Mouse (Mus musculus): Measurements from ENCODE around the gene Fras1.

Fras1 gene

DNA sequence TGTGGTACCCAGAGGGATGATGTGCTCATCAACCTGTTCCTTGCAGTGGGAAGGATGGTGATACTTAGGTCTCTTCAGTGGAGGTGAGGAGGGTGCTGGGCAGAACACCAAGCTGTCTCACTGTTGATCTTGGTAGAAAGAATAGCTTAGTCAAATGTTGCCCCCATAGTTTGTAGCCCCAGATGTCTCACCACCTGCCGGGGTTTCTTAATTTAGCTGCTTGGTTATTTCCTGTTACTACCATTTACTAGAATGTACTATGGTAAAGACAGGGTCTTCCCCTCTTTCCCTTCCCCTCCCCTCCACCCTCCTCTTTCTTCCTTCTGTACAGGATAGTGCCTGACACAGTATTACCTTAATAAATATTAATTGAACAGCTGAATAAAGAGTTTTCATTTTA, 118.7 kb downstream of the Fras1 start:
- no peak for DNase-seq

DNA sequence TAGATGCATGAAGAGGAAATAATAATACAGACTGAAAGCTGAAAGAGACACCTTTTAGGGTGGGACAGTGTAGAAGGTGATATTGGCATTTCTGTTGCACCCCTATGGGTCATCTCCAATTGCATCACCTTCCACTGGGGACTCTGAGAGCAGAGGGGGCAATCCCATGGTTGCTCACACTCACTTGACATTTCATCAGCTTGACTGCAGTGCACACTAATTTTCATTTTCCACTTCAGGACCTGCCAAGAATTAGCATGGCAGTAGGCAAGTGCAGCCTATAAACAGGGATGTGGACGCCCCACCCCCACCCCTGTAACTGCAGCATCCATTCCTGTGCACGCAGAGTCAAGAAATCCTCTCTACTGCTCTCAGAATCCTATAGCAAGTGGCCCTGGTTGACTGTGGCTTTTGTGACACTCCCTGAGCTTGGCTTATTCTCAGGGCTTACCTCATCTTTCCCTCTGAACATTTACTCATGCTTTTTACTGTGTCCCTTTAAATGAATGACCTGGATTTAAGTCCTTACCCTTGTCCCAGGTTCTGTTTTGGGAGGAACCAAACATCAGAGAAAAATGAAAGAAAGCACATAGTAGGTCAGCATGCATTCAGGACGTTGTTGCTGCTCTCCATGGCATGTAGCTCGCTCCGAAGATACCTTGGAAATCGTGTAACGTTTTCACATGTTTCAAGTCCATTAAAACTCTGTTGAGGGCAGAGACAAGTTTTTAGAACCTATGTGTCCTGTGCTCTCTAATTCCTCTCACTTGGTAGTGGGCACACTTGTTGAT, 120.9 kb downstream of the Fras1 start:
- DNase-seq = no peak

DNA sequence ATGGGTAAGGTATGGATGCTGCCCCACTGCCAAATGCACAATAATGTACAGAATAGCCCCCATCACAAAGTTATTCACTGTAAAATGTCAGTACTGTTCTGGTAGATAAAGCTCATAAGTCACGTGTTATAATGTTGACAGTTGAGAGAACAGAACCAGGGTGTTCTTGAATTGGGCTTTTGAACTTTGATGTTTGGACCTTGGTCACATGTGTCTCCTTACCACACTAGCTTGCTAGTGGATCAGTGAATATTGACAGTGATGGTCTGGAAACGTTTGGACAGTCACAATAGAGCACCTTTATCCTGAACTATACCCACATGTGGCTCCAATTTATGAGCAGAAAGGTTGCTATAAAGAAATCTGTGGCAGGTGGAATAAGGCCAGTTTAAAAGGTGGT, 124.3 kb downstream of the Fras1 start:
- DNase-seq = no peak

DNA sequence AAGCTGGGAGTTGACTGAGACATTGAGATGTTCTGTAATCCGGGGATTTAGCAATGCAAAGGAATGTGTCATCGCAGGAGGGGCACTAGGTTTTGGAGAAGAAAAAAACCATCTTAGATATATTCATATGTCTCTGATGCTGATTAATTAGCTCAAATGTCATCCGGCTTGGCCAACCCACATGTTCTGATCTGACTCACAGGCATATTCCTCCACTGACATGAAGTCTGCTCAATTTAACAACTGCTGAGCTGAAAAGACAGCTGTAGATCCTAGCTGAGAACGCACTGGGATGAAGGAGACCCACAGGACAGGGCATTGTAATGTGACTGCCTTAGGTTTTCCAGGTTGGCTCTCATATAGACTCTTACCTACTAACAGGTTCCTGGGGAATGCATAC, 128.0 kb downstream of the Fras1 start:
- no peak for DNase-seq

DNA sequence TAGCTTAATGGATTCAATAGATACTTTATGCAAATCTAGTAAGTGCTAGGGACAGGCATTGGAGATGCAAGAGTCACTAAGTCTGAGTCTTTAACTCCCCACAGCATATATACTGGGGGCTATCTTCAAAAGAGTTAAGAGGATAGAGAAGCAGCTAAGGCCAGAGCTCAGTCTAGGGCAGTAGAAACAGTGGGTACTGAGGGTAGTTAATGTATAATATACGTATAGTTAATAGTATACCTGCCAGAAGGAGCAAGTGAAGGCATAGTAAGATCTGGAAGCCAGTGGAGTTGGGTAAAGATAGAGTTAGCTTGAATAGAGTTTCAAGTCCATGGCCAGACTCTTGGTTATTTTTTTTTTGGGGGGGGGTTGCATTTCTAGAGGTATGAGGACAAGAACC, 128.6 kb downstream of the Fras1 start:
- no peak for DNase-seq

DNA sequence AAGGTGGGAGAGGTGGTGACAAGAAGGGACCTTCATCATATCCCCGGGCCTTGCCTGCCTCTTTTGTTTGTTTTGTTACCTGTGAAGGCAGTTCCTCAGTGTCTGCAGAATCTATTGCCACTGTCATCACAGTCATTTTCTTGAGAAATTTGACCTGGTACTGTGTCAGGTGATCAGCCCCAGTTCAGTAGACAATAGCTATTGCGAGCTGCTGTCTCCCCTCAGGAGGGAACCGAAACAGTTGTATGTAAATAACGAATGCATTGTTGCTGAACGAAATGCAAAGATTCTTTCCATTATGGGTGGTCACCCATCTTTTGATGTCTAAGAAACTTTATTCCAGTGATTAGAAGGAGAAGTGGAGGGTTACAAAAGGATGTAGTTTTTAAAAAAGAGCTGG, 137.2 kb downstream of the Fras1 start:
- DNase-seq = no peak

DNA sequence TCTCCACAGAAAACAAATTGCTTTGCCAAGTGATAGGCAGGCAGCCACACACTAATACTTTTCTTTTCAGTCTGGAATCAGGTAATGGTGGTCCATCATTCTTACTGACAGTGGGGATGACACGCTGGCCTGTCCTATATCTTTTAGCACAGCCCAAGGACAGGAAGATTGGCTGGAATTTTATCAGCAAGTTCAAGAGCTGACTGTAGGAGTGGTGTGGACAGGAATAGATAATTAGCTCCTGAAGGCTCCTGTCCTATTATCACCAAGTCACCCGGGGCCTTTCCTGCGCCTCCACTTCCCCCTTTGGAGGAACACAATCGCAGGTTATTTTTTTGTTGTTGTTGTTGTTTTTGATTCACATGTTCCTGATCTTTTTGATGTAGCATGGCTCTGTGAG, 139.6 kb downstream of the Fras1 start:
- DNase-seq = no peak

DNA sequence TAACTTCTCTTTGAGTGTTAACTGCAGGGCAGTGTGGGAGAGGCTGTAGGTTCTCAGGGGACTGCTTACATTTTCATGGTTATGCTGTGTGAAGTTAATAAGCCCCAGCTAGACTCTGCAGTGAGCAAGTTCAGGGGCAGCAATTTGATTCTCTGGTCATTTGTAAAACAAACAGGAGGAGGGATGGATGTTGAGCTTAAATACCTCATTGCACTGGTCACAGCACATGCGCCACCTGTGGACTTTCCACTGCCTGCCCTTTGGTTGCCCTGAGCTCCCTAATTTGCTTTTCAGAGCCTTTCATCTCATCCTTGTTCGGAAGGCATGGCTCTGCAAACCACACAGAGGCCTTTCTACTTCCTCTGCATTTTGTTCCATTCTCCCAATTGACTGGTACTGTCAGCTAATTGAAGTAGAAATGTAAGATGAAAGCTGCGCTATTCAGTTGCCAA, 142.1 kb downstream of the Fras1 start:
- DNase-seq = no peak

DNA sequence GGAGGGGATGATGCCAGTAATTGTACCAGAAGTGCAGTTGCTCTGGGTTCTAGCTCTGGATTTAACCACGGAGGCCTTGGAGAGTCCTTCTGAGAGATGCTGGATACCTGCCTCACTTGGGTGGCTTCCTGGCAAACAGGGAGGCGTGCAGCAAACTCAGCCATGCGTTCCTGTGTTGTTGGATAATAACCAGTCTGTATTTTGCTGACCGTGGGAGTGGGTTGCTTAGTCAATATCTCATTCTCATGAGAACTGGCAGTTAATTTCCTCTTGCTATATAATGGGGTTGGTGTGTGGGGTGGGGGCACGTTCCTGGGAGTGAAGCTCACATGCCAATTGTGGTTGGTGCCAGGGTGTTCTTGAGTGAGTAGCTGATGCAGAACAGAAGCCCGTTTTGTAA, 142.6 kb downstream of the Fras1 start:
- DNase-seq = no peak

DNA sequence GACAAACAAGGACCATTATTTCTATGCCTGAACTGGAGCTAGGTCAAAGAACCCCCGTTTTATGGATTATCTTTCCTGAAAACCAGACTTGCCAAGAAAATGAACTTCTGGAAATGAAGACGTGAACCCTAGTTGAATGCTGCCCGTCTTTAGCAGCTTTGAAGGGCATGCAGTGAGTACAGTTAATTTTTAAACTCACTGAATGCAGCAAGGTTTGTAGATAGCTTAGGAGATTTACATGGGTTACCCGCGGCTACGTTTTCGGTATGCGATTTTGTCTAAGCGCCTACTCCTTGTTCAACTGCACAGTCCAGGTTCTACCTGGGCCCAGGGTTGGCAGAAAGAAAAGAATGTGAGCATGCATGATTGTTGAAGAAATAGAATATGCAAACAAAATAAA, 147.8 kb downstream of the Fras1 start:
- DNase-seq = no peak

DNA sequence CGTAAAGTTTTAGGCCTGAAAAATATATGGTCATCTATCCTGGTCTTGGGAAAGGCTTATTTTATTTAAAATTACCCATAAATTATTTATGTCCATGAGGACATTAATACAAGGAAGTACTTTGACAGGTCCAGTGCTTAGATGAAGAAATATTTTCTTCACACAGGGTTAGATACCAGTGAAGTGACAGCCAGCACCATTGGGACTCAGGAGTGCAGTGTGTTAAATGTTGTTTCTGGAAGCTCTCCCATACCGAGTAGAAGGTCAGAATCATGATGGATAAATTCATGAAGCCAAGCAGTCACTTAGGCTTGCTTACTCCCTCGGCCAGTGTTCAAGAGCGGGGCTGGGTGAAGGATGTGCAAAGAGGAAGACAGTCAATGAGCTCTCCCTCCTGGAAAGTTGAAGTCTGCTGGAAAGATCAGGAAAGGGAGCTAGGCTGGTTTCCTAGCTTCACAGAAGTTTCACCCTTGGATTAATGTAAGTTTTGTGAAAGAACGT, 149.2 kb downstream of the Fras1 start:
- no peak for DNase-seq

DNA sequence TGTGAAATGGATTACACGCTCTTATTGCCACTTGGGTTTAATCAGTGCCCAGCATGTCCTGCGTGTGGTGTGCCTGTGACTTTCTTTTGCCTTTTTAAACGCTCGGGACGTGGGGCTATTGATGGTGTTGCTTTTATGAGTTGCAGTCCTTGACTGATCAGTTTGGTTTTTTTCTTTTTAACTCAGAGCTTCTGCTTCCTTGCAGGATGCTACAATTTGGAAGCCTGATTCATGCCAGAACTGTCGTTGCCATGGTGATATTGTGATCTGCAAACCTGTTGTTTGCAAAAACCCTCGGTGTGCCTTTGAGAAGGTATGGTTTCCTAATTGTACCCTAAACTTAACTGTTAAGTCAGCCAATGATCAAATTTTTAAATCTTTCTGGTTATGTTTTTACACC, 154.5 kb downstream of the Fras1 start:
- DNase-seq = no peak

DNA sequence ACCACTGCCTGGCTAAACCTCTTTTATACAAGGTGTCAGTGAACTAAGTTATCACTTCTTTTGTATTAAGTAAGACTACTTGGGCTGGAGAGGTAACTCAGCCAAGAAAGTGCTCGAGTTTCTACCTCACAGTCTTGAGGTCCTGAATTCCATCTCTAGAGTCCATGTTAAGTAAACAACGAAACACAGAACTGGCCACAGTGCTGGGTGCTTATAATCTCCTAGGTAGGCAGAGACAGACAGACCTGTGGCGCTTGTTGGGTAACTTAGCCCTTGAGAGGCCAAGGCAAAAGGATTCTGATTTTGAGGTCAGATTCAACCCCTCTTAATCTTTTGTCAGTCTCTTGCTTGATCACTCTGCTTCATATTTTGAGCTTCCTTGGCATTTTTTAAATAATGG, 156.8 kb downstream of the Fras1 start:
- DNase-seq = no peak

DNA sequence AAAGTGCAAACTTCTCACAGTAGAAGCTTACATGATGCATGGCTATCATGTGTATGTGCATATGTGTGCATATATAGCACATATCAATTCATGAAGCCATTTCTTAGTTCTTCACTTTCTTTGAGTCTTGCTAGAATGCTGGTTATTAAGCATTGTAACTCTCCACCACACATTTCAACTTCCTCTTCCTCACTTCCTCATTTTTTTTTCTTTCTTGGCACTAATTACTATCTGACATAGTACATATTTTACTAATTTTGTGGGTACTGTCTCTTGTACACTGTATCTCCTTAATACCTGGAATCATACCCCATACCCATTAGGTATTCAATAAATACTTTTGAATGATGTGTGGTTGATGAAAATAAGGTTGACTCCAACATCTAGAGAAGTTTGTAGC, 158.2 kb downstream of the Fras1 start:
- no peak for DNase-seq

DNA sequence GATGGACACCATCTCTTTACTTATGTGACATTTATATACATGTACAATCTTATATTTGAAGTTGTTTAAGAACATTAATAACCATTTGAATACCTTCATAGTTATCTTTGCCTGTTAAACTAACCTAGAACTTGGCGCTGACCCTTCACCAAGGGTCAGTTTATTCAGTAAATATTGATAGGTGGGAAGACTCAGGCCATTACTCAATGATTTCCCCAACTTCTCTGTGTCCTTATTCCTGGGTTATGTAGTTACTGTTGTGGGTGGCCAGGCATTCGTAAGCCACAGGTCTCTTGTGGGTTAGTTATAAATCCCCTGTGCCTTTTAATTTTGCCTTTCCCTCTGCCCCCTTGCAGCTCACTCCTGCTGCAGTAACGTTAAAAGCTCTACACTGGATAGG, 162.8 kb downstream of the Fras1 start:
- no peak for DNase-seq

DNA sequence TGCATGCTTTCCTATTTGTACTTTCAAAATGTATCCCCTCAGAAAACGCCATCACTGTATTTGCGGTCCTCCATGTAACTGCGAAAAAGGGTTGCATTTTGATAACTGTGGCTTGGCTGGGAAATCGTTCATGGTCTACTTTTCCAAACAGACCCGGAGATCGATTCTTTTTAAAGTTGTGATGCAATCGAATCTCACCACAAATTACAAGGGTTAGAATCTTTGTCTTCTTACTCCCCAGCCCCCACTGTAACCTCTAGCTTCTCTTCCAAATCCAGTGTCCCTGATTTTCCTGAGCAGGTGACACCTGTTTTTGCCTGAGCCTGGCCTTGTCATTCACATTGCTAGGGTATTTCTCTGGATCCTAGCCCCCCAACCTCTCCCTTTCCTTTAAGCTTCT, 163.2 kb downstream of the Fras1 start:
- no peak for DNase-seq

DNA sequence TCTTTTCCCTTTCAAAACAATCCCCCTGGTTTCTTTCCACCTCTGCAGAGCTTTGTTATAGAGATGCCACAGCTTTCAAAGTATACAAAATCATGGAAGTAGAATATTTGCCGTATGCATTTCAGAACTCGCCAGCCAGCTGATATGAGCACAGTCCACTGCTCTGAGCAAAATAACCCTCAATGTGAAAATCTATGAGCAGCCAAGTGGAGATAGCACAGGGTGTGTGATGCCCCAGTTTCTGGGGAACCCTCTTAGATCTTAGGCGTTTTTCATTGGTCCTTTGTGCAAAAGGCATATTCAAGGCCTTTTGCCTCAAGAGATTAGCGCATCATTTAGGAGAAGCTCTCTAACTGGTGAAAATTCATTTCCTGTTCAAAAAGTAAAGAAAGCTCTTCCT, 170.4 kb downstream of the Fras1 start:
- DNase-seq = no peak

DNA sequence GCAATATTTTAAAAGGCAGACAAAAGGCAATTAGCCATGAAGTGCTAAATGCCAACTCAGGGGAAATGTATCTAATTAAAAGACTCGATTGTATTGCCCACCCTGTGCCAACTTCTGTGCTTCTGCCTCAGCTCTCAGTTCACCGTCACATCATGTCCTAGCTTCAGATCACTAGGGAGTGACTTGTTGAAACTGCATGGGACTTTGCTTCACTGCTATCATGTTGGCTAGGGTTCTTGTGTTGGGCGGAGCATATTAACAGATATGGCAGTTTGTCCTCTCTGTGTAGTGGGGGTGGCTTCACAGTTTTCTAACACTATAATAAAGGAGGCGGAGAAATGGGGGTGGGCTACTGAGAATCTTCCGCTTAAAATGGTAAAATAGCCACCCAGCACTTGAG, 172.2 kb downstream of the Fras1 start:
- DNase-seq = no peak

DNA sequence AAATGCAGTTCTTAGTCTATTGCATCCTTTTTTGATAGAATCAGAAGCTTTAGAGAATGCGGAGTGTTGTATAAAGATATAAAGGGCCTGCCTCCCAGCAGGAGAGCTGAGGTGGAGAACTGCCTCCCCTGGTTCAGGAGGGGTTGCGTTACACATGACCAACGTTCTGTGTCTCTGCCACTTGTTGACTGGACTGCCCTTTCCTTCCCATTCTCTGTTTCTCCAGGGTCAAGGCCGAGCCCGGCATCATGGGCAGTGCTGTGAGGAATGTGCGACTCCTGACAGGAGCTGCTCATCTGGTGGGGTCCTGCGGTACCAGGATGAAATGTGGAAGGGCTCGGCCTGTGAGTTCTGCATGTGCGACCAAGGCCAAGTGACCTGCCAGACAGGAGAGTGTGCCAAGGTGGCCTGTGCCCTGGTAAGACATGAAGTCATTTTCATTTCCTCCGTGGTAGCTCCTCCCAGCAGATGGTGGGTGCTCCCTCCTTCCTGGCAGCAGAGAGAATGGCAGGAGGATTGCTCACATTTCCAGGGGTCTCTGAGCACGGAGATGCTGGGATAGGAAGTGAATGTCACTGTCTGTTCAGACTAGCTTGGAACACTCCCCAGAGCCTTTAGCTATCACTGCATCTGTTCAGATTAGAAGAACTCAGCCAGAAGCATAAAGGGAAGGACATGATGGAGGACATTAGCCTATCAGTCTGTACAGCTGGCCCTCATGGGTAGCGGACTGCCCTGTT, 181.4 kb downstream of the Fras1 start:
- no peak for DNase-seq

DNA sequence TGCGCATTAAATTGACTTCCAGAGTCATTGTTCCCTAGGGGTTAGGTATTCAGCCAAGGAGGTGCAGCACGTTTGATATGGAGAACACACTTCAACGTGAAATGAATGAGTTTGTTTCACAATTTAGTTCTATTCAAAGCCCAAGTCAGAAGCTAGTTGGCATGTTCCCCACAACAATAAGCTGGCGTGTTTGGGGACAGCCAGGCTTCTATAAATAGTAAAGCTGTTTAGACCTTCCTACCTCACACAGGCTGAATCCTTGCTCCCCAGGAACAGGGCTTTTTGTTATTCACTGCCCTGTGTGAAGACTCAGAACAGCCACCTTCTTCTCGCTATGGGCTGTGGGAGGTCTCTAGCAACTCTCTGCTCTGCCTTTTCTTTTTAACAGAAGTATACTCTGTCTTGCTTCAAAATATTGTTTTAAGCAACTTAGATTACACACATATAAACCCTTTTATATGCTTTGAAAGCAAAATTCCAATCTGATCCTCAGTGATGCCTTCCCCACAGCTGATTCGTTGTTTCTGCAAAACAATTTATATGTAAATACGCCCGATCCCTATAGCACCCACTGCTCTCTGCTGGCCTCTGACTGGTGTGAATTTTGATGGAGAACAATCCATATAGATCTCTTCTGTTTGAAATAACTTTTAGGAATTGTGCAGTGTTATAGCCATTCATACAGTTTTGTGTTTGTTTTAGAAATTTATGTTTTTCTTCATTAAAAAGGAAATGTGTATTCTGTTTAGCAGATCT, 184.5 kb downstream of the Fras1 start:
- DNase-seq = no peak

DNA sequence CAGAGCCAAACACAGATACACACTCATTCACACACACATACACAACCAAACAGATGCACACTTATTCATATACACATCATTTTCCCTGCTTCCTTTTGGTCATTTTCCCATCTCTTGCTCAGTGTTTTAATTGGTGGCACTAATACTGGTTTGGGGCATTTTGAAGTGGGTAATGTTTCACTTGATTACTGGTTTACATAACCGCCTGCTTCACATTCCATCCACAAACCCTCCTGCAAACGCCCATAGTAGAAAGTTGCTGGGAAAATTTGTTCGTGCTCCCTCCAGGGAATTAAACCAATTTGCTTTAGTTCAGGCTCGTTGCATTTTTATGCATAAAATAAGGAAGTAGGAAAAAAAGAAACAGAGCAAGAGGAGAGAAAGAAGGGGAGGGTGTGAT, 200.8 kb downstream of the Fras1 start:
- DNase-seq = no peak

DNA sequence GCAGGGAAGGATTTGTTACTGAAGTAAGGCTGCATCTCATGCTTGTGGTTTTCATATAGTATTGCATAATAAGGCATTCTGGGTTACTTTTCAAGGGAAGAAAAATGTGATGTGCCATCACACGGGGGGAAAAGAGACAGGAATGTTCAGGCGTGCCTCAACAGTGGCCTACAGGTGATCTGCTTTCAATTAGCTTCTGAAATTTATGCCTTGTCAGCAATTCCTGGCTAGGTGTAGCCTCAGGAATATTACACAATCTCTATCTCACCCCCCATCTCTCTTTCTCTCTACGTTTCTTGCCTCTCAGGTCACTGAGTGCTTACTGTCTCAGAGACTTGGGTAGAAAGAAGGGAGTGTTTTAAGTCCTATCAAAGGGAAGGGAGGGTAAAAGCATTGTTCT, 204.9 kb downstream of the Fras1 start:
- no peak for DNase-seq

DNA sequence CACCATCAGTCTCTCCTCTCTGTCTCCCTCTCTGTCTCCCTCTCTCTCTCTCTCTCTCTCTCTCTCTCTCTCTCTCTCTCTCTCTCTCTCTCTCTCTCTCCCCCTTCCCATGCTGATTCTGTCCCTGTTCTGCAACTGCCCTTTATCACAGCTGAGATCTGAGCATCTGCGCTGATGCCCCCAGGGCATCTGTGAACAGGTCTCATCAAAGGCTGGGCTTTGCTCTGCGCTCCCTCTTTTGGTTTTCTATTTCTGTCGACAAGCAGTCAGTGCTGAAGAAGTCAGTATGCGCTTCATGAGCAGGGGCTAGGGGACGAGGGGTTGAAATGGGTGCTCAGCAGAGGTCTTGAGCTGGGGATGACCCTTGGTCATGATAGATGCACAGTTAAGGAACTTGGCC, 206.2 kb downstream of the Fras1 start:
- no peak for DNase-seq

DNA sequence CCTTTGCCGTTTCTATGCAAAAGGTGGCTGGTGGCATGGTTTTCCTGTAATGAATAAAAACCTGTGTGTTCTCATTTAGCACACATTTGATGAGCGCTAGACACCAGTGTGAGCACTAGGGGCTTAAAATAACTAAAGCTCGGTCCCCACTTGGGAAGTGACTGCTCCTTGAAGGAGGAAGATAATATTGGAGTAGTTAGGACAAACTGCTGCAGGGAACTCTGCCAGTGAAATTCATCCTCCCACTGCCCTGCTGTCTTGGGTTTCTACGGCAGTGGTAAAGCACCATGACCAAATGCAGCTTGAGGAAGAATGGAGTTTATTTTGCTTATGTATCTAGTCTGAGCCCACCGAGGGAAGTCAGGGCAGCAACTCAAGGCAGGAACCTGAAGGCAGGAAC, 211.0 kb downstream of the Fras1 start:
- DNase-seq = no peak
